Mouse (Mus musculus): ENCODE results near the gene Mus81.

DNA sequence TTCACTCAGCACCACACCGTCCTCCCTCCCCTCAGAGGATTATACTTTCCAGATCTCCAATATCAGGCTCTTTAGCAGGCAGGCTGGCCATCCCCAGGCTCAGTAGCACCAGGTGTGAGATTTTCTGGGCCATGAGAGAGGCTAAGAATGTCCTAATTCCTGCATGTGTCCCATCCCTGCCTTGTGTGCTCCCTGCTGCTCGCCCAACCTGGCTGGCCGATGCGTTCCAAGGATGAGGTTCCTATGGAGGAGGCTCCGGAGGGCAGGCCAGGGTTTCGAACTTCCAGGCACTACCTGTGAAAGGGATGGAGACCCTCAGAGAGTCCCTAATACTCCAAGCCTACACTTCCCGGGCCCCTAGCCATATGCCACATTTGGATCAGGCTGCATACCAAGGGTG is 2.4 kb downstream of the Mus81 start:
- TF ChIP-seq CTCF (IDR thresholded peaks at IDR 0.05; ENCODE audit: low read depth): no peak
- no peak for TF ChIP-seq EP300 (IDR thresholded peaks at IDR 0.05; ENCODE audit: low read depth)

Measured in liver, embryonic 14.5 days (tissue).